Mouse (Mus musculus) forebrain, postnatal 0 days (tissue): ENCODE measurements around the gene Abca1. TPM values are rescaled to one million over a fixed set of nuclear protein-coding genes. Genes with fewer than 3 reads are reported as not detected.

Experiments used
- ATAC-seq: fragments of 200-750 bp; cut with Nextera tagmentation; 2 replicates; pipeline ENCODE4 v1.8.0; 2017; ENCODE audit warnings: mild to moderate bottlenecking, moderate library complexity
- DNase-seq: peaks from one replicate; pipeline ENCODE4 v3.0.0-alpha.2; 2015
- H3K27ac ChIP-seq: fragments of 300-500 bp; sonication (generic); 2 replicates; pipeline ENCODE4 v1.5.1; 2014; ENCODE audit warnings: low read depth, mild to moderate bottlenecking, antibody characterized with exemption, low read length, moderate library complexity, mixed read lengths
- H3K27me3 ChIP-seq: fragments of 300-500 bp; sonication (generic); 2 replicates; pipeline ENCODE4 v1.6.1; 2014; ENCODE audit warnings: mild to moderate bottlenecking, low read length, mixed read lengths; ENCODE audit not compliant: insufficient read depth
- H3K36me3 ChIP-seq: fragments of 300-500 bp; sonication (generic); 2 replicates; pipeline ENCODE4 v1.6.1; 2014; ENCODE audit warnings: mild to moderate bottlenecking, moderate library complexity; ENCODE audit not compliant: insufficient read depth
- H3K4me1 ChIP-seq: fragments of 300-500 bp; sonication (generic); 2 replicates; pipeline ENCODE4 v1.6.1; 2014; ENCODE audit warnings: antibody characterized with exemption; ENCODE audit not compliant: insufficient read depth
- H3K4me2 ChIP-seq: fragments of 300-500 bp; sonication (generic); 2 replicates; pipeline ENCODE4 v1.6.1; 2014; ENCODE audit warnings: low read depth, mild to moderate bottlenecking, moderate library complexity
- H3K4me3 ChIP-seq: fragments of 300-500 bp; sonication (generic); 2 replicates; pipeline ENCODE4 v1.5.1; 2014; ENCODE audit warnings: low read depth, low read length, mixed read lengths
- H3K9ac ChIP-seq: fragments of 300-500 bp; sonication (generic); 2 replicates; pipeline ENCODE4 v1.6.1; 2014; ENCODE audit warnings: mild to moderate bottlenecking
- H3K9me3 ChIP-seq: fragments of 300-500 bp; sonication (generic); 2 replicates; pipeline ENCODE4 v1.6.1; 2016; ENCODE audit warnings: low read length
- CTCF ChIP-seq: sonication (generic); IDR thresholded peaks from 2 replicates; pipeline ENCODE4 v1.5.1; 2016; ENCODE audit warnings: antibody characterized with exemption, control low read depth, low read depth
- WGBS: fragments of 180-500 bp; shearing (Covaris S2); extraction: QIAGEN DNeasy Blood & Tissue Kit; methylation state at CpG from one replicate; pipeline ENCODE4 v1.1.7; 2014; 5-methylcytosine and 5-hydroxymethylcytosine counted together
- polyA plus RNA-seq: library from polyadenylated mRNA; unstranded; fragments of >200 nt; fragmentation: Nextera tagmentation; extraction: Ambion mirVana; gene quantifications from 2 replicates; pipeline ENCODE4 v1.2.1, GENCODE M21; 2015
- total RNA-seq: library from RNA; depleted of rRNA; stranded (reverse); fragments of >200 nt; gene quantifications from 2 replicates; pipeline ENCODE4 v1.2.3, GENCODE M21; 2014

Abca1 gene
- total and polyA plus RNA-seq, 2 experiments from 2014 or later, result 6.3 to 39.2 TPM

DNA sequence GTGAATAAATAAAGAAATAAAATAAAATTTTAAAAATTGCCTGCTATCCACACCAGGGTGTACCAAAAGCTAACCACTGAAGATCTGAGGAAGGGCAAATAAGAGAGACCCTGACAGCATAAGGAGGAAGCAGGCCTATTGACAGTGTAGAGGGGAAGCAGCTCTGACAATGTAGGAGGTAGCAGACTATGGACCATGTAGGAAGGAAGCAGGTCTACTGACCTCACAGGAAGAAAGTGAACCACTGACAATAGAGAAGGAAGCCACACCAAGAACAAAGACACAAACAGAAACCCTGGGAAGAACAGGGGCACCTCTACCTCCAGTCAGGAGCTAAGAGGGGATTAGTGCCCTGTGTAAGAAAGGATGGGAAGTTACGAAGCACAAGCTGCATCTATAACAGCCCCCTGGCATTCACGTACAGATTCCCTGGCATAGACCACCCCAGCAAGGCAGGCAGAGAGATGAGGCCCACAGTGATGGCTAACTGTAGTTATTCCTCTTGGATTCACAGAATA, 80.8 kb downstream of the Abca1 start:
- 77% methylated on average over 2 of the region's 2 CpGs for WGBS
- H3K4me1 ChIP-seq, result no peaks in the 10 kb centered on the region
- TF ChIP-seq CTCF, result no peak
- no peak overlapping the region for H3K4me2 ChIP-seq
- no peak overlapping the region for H3K27ac ChIP-seq
- H3K9ac ChIP-seq, result no peak overlapping the region
- no peak overlapping the region for H3K4me3 ChIP-seq
- H3K27me3 ChIP-seq, result no peaks in the 10 kb centered on the region
- no peak for DNase-seq
- ATAC-seq, result no peak
- H3K9me3 ChIP-seq, result no peaks in the 10 kb centered on the region
- peaks cover 21% of the 10 kb centered on the region; the same call in 1 of the 2 replicates for H3K36me3 ChIP-seq

DNA sequence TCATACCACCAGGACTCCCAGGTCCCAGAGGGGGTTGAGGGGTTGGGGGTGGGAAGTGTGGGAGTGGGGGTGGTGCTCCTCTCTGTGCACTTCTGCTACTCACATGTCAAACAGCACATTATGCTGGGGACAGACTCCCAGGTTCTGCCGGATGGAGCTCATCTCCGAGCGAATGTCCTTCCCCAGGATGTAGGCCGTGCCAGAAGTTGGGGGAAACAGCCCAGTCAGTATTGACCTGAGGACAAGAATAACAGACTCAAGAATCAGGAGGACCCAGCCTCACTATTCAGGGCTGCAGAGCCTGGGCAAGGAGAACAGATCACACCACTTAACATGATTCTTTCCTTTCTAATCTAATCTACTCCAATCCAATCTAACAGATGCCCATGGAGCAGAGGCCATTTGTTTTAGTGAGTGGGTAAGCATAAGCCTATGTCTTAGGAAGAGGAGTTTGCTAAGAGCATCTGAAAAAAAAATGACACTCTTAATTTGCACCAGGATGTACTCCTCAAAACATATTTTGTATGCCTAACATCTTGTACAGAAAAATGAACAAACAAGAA, 82.8 kb downstream of the Abca1 start:
- Histone ChIP-seq H3K4me3 (no peak overlapping the region), H3K27ac (no peak overlapping the region), H3K4me1 (no peaks in the 10 kb centered on the region), H3K9me3 (no peaks in the 10 kb centered on the region), H3K4me2 (no peak overlapping the region), H3K9ac (no peak overlapping the region), H3K27me3 (no peaks in the 10 kb centered on the region), H3K36me3 (peaks cover 27% of the 10 kb centered on the region; the same call in 1 of the 2 replicates)
- WGBS, result 93% methylated on average over 4 of the region's 4 CpGs
- TF ChIP-seq CTCF, result no peak
- ATAC-seq, result no peak
- no peak for DNase-seq

DNA sequence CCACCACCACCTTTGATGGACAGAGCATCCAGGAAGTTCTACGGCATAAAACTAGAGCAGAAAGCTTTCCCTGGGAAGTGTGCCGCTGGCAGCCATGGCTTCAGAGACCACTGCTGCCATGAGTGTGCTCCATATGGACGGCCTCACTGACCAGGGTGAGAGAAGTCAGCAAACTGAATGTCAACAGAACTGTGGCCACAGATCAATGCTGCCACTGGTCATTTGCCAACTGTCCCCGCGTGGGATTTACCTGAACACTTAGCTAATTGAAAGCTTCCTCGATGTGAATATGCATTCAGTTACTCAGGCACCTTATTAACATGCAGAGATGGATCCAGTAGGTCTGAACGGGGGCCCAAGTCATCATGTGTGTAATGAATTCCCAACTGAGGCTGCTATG, 86.7 kb downstream of the Abca1 start:
- H3K4me2 ChIP-seq, result no peak overlapping the region
- 88% methylated on average over 7 of the region's 7 CpGs for WGBS
- H3K4me1 ChIP-seq, result no peaks in the 10 kb centered on the region
- peaks cover 27% of the 10 kb centered on the region for H3K36me3 ChIP-seq
- no peak for TF ChIP-seq CTCF
- H3K9me3 ChIP-seq, result no peaks in the 10 kb centered on the region
- no peak for DNase-seq
- H3K27ac ChIP-seq, result no peak overlapping the region
- no peak overlapping the region for H3K9ac ChIP-seq
- H3K4me3 ChIP-seq, result no peak overlapping the region
- no peaks in the 10 kb centered on the region for H3K27me3 ChIP-seq
- ATAC-seq, result no peak

DNA sequence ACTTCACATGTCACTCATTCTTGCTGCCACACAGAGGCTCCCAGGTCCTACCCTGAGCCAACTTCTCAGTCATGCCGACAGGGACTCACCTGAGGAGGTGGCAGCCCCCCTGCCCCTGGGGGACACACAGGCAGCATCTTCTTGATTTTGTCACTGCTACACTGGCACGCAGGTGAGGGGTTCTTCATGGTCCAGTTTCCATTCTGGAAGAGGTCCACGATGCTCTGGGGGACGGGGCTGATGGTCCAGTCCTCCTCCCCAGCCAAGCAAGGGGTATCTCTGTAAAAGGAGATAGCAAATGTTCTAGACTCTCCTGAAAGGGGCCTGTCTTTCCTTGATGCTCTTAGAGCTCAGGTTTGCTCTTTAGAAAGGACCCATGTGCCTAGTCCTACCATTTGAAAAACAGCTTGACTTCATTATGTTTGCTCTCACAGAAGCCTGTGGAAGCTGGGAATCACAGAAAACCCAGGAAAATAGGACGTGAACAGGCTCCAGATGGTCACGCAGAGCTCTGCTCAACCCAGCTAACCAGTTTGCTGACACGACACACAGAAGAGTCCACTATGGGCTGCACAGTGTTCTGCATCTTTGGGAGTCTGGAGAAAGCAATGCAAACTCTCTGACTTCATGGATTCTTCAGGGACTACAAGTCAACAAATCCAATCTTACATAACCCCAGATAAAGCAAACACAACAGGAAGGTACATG, 97.2 kb downstream of the Abca1 start:
- ATAC-seq (no peak), DNase-seq (no peak)
- Histone ChIP-seq H3K27me3 (no peaks in the 10 kb centered on the region), H3K4me3 (no peak overlapping the region), H3K27ac (no peak overlapping the region), H3K36me3 (peaks cover 20% of the 10 kb centered on the region), H3K9ac (no peak overlapping the region), H3K4me2 (no peak overlapping the region), H3K9me3 (no peaks in the 10 kb centered on the region), H3K4me1 (no peaks in the 10 kb centered on the region)
- WGBS, result 87% methylated on average over 7 of the region's 7 CpGs
- no peak for TF ChIP-seq CTCF

DNA sequence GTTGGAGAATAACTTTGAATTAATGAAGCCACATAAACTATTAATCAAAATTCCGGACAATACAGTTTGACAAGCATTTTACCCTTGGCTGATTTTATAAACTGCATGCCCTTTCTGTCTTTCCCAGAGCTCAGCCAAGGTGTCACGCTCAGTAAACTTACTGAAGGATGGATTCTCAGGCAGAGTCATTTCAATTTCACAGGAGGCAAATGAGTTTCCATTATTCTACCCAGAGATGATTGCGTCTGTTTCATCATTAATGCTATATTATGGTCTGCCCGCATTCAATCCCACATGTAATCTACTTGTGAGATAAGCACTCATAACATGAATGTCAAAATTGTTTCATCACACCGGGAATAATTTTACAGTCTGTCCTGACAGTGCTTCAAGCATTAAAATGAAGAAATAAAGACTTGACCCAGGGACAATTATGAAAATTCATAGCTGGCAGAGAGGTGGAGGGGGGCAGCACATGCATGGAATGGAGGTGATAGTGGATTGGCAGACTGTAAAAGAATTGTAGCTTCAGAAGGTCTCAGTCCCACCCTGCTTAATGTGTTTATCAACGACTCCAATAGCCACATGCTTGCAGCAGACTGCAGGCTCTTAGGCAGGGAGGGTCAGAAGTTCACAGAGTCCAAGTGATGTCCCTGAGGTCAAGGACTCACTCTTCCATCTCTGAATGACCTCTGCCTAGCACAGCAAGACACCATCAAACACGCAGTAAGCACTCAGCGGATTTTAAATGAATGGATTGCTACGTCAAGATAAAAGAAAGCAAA, 113.3 kb downstream of the Abca1 start:
- H3K36me3 ChIP-seq, result peaks cover 5% of the 10 kb centered on the region; the same call in 1 of the 2 replicates
- no peaks in the 10 kb centered on the region for H3K4me1 ChIP-seq
- no peak overlapping the region for H3K27ac ChIP-seq
- H3K4me3 ChIP-seq, result no peak overlapping the region
- DNase-seq, result no peak
- H3K9ac ChIP-seq, result no peak overlapping the region
- 72% methylated on average over 9 of the region's 9 CpGs for WGBS
- ATAC-seq, result no peak
- H3K4me2 ChIP-seq, result no peak overlapping the region
- TF ChIP-seq CTCF, result no peak
- H3K9me3 ChIP-seq, result no peaks in the 10 kb centered on the region
- no peaks in the 10 kb centered on the region for H3K27me3 ChIP-seq

DNA sequence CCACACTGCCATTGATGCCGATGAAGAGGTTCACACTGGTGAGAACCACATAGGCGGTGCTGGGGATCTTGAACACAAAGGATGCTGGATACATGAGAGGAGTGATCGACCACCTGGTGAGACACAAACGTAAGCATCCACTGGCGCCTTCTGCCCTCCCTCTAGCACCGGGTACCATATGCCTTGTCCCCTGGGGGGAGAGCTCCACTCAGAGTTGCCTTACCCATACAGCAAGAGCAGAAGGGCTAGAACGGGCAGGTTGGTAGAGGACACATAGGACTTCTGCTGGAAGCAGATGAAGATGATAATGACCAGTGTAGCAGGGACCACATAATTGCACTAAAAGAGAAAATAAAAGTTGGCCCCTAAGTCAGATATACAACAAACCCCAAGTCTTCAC, 113.9 kb downstream of the Abca1 start:
- DNase-seq, result no peak
- 89% methylated on average over 7 of the region's 7 CpGs for WGBS
- peaks cover 5% of the 10 kb centered on the region; the same call in 1 of the 2 replicates for H3K36me3 ChIP-seq

DNA sequence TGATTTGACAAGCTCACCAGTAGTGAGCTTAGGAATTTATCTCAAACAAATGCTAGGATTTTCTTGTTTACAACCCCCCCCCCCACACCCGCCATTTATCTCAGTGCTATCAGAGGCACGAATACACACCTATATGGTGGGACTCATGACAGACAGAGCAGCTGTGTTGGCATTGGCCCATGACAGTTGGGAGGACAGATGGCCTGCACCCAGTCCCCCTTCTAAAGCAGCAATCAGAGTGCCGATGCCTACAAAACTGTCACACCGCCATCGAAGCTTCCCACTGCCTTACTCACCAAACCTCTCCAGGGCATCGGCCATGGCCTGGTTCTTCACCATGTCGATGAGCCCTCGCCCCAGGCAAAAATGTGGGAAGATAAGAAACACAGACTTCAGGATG, 115.9 kb downstream of the Abca1 start:
- DNase-seq (peak; percentile 19), ATAC-seq (no peak; the same call in 1 of the 2 replicates)
- no peak overlapping the region for H3K9ac ChIP-seq
- H3K4me1 ChIP-seq, result no peaks in the 10 kb centered on the region
- no peaks in the 10 kb centered on the region for H3K27me3 ChIP-seq
- H3K4me2 ChIP-seq, result no peak overlapping the region
- H3K4me3 ChIP-seq, result no peak overlapping the region
- no peak overlapping the region for H3K27ac ChIP-seq
- no peak for TF ChIP-seq CTCF
- H3K36me3 ChIP-seq, result peaks cover 6% of the 10 kb centered on the region; the same call in 1 of the 2 replicates
- H3K9me3 ChIP-seq, result no peaks in the 10 kb centered on the region
- WGBS, result 69% methylated on average over 8 of the region's 8 CpGs

More for the DNA sequence above, 113.9 kb downstream of the Abca1 start:
- no peaks in the 10 kb centered on the region for H3K4me1 ChIP-seq
- H3K4me3 ChIP-seq, result no peak overlapping the region
- H3K27ac ChIP-seq, result no peak overlapping the region
- H3K27me3 ChIP-seq, result no peaks in the 10 kb centered on the region
- no peak overlapping the region for H3K4me2 ChIP-seq
- no peak for ATAC-seq
- H3K9me3 ChIP-seq, result no peaks in the 10 kb centered on the region
- no peak overlapping the region for H3K9ac ChIP-seq
- TF ChIP-seq CTCF, result no peak
